In genomic region chr8:121085561-121085960, GRCm38 (mm10) we compare ENCODE assay signal across 14 mouse cellular contexts. TPM values are rescaled to one million over a fixed set of nuclear protein-coding genes. Genes with fewer than 3 reads are reported as not detected.
A peak's percentile ranks its signal among the peaks of the same experiment; 100 is the strongest.
DNase-seq lines count a peak whose midpoint lies in the region; ATAC-seq and TF ChIP-seq lines count a peak whose summit lies in the region.
"Had no signal": no experiment of that assay in that cellular context is flagged by ENCODE, and none has a peak within 500 bp of the region (broad histone marks: within the 10 kb centered on the region; RNA-seq: fewer than 3 reads in every experiment).

No protein-coding gene starts in this region.

- H3K4me3 ChIP-seq in heart, embryonic 15.5 days = peak overlapping the region; percentile 69; the same call in 1 of the 2 replicates
- H3K4me3 ChIP-seq in midbrain, embryonic 11.5 days (ENCODE audit: low read depth, low read length) = no peak overlapping the region
- H3K4me3 ChIP-seq in midbrain, postnatal 0 days (ENCODE audit: low read depth, low read length) = no peak overlapping the region
- H3K4me3 ChIP-seq in liver, embryonic 12.5 days = peak overlapping the region; percentile 43
- peak overlapping the region; percentile 69 for H3K4me3 ChIP-seq in stomach, postnatal 0 days (ENCODE audit: low read depth, low read length)
- H3K4me3 ChIP-seq in layer of hippocampus, adult 2 months = no peak overlapping the region; the same call in 1 of the 2 replicates

- no peak for TF ChIP-seq EP300 in stomach, postnatal 0 days (optimal IDR thresholded peaks at IDR 0.05)

- no peaks in the 10 kb centered on the region for H3K9me3 ChIP-seq in heart, embryonic 15.5 days (replicated peaks)
- H3K9me3 ChIP-seq in midbrain, embryonic 11.5 days (ENCODE audit: control insufficient read depth, low read length) = no peaks in the 10 kb centered on the region
- no peaks in the 10 kb centered on the region for H3K9me3 ChIP-seq in midbrain, postnatal 0 days (ENCODE audit: low read length)
- no peaks in the 10 kb centered on the region for H3K9me3 ChIP-seq in liver, embryonic 12.5 days (replicated peaks)
- no peaks in the 10 kb centered on the region for H3K9me3 ChIP-seq in stomach, postnatal 0 days (ENCODE audit: control insufficient read depth, low read length)
- H3K9me3 ChIP-seq: kidney, embryonic 15.5 days had no signal

- intact Hi-C loops in heart, postnatal 25 days (cut with DNase I) = no loop called here
- intact Hi-C loops in left cerebral cortex, postnatal 14 days (cut with DNase I) = no loop called here

- no peak overlapping the region for H3K9ac ChIP-seq in heart, embryonic 15.5 days
- no peak overlapping the region for H3K9ac ChIP-seq in midbrain, embryonic 11.5 days (ENCODE audit: low read length)
- H3K9ac ChIP-seq in midbrain, postnatal 0 days (replicated peaks; ENCODE audit: low read length, poor library complexity, severe bottlenecking) = no peak overlapping the region
- peak overlapping the region; percentile 62 for H3K9ac ChIP-seq in liver, embryonic 12.5 days
- H3K9ac ChIP-seq in stomach, postnatal 0 days (ENCODE audit: low read length) = peak overlapping the region; percentile 89
- H3K9ac ChIP-seq: kidney, embryonic 15.5 days had no signal

- H3K36me3 ChIP-seq in heart, embryonic 15.5 days = no peaks in the 10 kb centered on the region
- H3K36me3 ChIP-seq in midbrain, embryonic 11.5 days (ENCODE audit: control insufficient read depth, insufficient read depth, low read length) = no peaks in the 10 kb centered on the region
- no peaks in the 10 kb centered on the region for H3K36me3 ChIP-seq in midbrain, postnatal 0 days (ENCODE audit: insufficient read depth, low read length)
- H3K36me3 ChIP-seq in liver, embryonic 12.5 days = no peaks in the 10 kb centered on the region
- H3K36me3 ChIP-seq in stomach, postnatal 0 days (ENCODE audit: control insufficient read depth, insufficient read depth, low read length) = peaks cover 4% of the 10 kb centered on the region; the same call in 1 of the 2 replicates
- H3K36me3 ChIP-seq: kidney, embryonic 15.5 days had no signal

- H3K4me1 ChIP-seq in heart, embryonic 15.5 days (replicated peaks) = peaks cover 33% of the 10 kb centered on the region
- peaks cover 23% of the 10 kb centered on the region for H3K4me1 ChIP-seq in midbrain, embryonic 11.5 days (ENCODE audit: control insufficient read depth, insufficient read depth, low read length)
- no peaks in the 10 kb centered on the region for H3K4me1 ChIP-seq in midbrain, postnatal 0 days (ENCODE audit: insufficient read depth, low read length)
- no peaks in the 10 kb centered on the region for H3K4me1 ChIP-seq in liver, embryonic 12.5 days
- H3K4me1 ChIP-seq in stomach, postnatal 0 days (replicated peaks; ENCODE audit: control insufficient read depth, insufficient read depth) = no peaks in the 10 kb centered on the region

- WGBS in heart, embryonic 15.5 days = 79% methylated on average over 3 of the region's 3 CpGs
- 16% methylated on average over 3 of the region's 3 CpGs for WGBS in midbrain, embryonic 11.5 days
- WGBS in midbrain, postnatal 0 days = 42% methylated on average over 3 of the region's 3 CpGs
- WGBS in liver, embryonic 12.5 days (ENCODE audit: insufficient replicate concordance) = 44% methylated on average over 3 of the region's 3 CpGs
- WGBS in stomach, postnatal 0 days = 47% methylated on average over 3 of the region's 3 CpGs

- no peak for DNase-seq in heart, postnatal 25 days (ENCODE audit: low spot score)
- peak; percentile 94 for DNase-seq in midbrain, embryonic 11.5 days (ENCODE audit: low spot score, missing footprints)
- no peak for DNase-seq in midbrain, postnatal 0 days (ENCODE audit: low spot score)
- DNase-seq in stomach, postnatal 0 days (ENCODE audit: low spot score) = no peak
- DNase-seq in layer of hippocampus, adult 2 months (ENCODE audit: low spot score in 2 of 2) = no peak
- no peak for DNase-seq in left cerebral cortex, postnatal 14 days (ENCODE audit: low spot score in 2 of 2)
- DNase-seq: B cell, adult 2 months had no signal

- TF ChIP-seq CTCF in midbrain, postnatal 0 days (IDR thresholded peaks at IDR 0.05) = no peak
- TF ChIP-seq CTCF in stomach, postnatal 0 days (IDR thresholded peaks at IDR 0.05; ENCODE audit: low read depth) = no peak
- no peak for TF ChIP-seq CTCF in layer of hippocampus, adult 2 months (conservative IDR thresholded peaks at IDR 0.05)

- ATAC-seq in heart, embryonic 15.5 days (replicated peaks; ENCODE audit: insufficient number of reproducible peaks, insufficient read depth, low FRiP score, low read depth) = no peak
- ATAC-seq in midbrain, embryonic 11.5 days (ENCODE audit: low FRiP score) = no peak
- no peak for ATAC-seq in midbrain, postnatal 0 days (ENCODE audit: low FRiP score)
- no peak for ATAC-seq in liver, embryonic 12.5 days
- ATAC-seq in stomach, postnatal 0 days (ENCODE audit: low FRiP score, low TSS enrichment) = no peak

- H3K27me3 ChIP-seq in heart, embryonic 15.5 days = peaks cover 100% of the 10 kb centered on the region
- H3K27me3 ChIP-seq in midbrain, embryonic 11.5 days (ENCODE audit: control insufficient read depth, insufficient read depth, low read length) = peaks cover 99% of the 10 kb centered on the region
- peaks cover 86% of the 10 kb centered on the region for H3K27me3 ChIP-seq in midbrain, postnatal 0 days (ENCODE audit: insufficient read depth, low read length)
- H3K27me3 ChIP-seq in liver, embryonic 12.5 days (replicated peaks) = peaks cover 100% of the 10 kb centered on the region
- H3K27me3 ChIP-seq in stomach, postnatal 0 days (ENCODE audit: control insufficient read depth, insufficient read depth, low read length) = peaks cover 5% of the 10 kb centered on the region

- H3K27ac ChIP-seq in heart, embryonic 15.5 days = no peak overlapping the region
- H3K27ac ChIP-seq in midbrain, embryonic 11.5 days (ENCODE audit: low read depth, low read length) = no peak overlapping the region
- no peak overlapping the region for H3K27ac ChIP-seq in midbrain, postnatal 0 days (ENCODE audit: low read depth, low read length)
- no peak overlapping the region for H3K27ac ChIP-seq in liver, embryonic 12.5 days
- H3K27ac ChIP-seq in stomach, postnatal 0 days (replicated peaks) = peak overlapping the region; percentile 99
- no peak overlapping the region for H3K27ac ChIP-seq in layer of hippocampus, adult 2 months
- H3K27ac ChIP-seq: kidney, embryonic 15.5 days; left cerebral cortex, adult 2 months had no signal

- H3K4me2 ChIP-seq in heart, embryonic 15.5 days = peak overlapping the region; percentile 1; the same call in 1 of the 2 replicates
- H3K4me2 ChIP-seq in midbrain, embryonic 11.5 days = no peak overlapping the region
- no peak overlapping the region for H3K4me2 ChIP-seq in midbrain, postnatal 0 days (ENCODE audit: low read depth, low read length, poor library complexity, severe bottlenecking)
- peak overlapping the region; percentile 28 for H3K4me2 ChIP-seq in liver, embryonic 12.5 days
- H3K4me2 ChIP-seq in stomach, postnatal 0 days (replicated peaks; ENCODE audit: low read depth) = peak overlapping the region; percentile 71

RNA-seq across cellular contexts. Expression of gene Foxf1, which starts 1.4 kb away (rescaled TPM):
- 3.3 and 9.6 TPM in 2 replicates for polyA plus RNA-seq in heart, embryonic 15.5 days (2015; fragmentation: Nextera tagmentation; extraction: Ambion mirVana)
- under 1 TPM in 1 of 2 experiments, not detected in 1; 0.20 TPM for total RNA-seq in heart, postnatal 25 days (2021)
- 0.17 and 0.20 TPM in 2 replicates for polyA plus RNA-seq in midbrain, embryonic 11.5 days (2014; fragmentation: Nextera tagmentation; extraction: Ambion mirVana)
- total RNA-seq in midbrain, postnatal 0 days (2014; rRNA removed) = 0.71 and 3.5 TPM in 2 replicates
- polyA plus RNA-seq in midbrain, postnatal 0 days (2015; fragmentation: Nextera tagmentation; extraction: Ambion mirVana) = 1.5 and 1.6 TPM in 2 replicates
- polyA plus RNA-seq in liver, embryonic 12.5 days (2016; fragmentation: Nextera tagmentation; extraction: Ambion mirVana) = 14.9 and 16.9 TPM in 2 replicates
- polyA plus RNA-seq in stomach, postnatal 0 days (2015; fragmentation: Nextera tagmentation; extraction: Ambion mirVana) = 59.3 and 64.0 TPM in 2 replicates
- under 1 TPM; 0.49 to 0.71 TPM for total RNA-seq in layer of hippocampus, adult 2 months (2021)
- 1 to 10 TPM; 1.0 to 1.4 TPM for total RNA-seq in left cerebral cortex, postnatal 14 days (2021)
- total RNA-seq: megakaryocyte progenitor cell, adult 5-6 weeks; MEL had no signal

RNA-seq across cellular contexts. Expression of gene Mthfsd, which starts 22.6 kb away (rescaled TPM):
- polyA plus RNA-seq in heart, embryonic 15.5 days (2015; fragmentation: Nextera tagmentation; extraction: Ambion mirVana) = 29.7 and 38.2 TPM in 2 replicates
- total RNA-seq in heart, postnatal 25 days (2021) = 10 to 100 TPM; 13.2 to 14.2 TPM
- polyA plus RNA-seq in midbrain, embryonic 11.5 days (2014; fragmentation: Nextera tagmentation; extraction: Ambion mirVana) = 47.4 and 50.4 TPM in 2 replicates
- total RNA-seq in midbrain, postnatal 0 days (2014; rRNA removed) = 53.4 and 67.1 TPM in 2 replicates
- 34.6 and 37.2 TPM in 2 replicates for polyA plus RNA-seq in midbrain, postnatal 0 days (2015; fragmentation: Nextera tagmentation; extraction: Ambion mirVana)
- polyA plus RNA-seq in liver, embryonic 12.5 days (2016; fragmentation: Nextera tagmentation; extraction: Ambion mirVana) = 30.5 and 32.4 TPM in 2 replicates
- 33.0 and 38.1 TPM in 2 replicates for polyA plus RNA-seq in stomach, postnatal 0 days (2015; fragmentation: Nextera tagmentation; extraction: Ambion mirVana)
- total RNA-seq in layer of hippocampus, adult 2 months (2021) = 10 to 100 TPM; 38.8 to 46.1 TPM
- total RNA-seq in left cerebral cortex, postnatal 14 days (2021) = 10 to 100 TPM; 27.0 to 33.4 TPM

RNA-seq across cellular contexts. Expression of gene Foxc2, which starts 30.4 kb away (rescaled TPM):
- polyA plus RNA-seq in heart, embryonic 15.5 days (2015; fragmentation: Nextera tagmentation; extraction: Ambion mirVana) = 6.4 and 8.5 TPM in 2 replicates
- total RNA-seq in heart, postnatal 25 days (2021) = 1 to 10 TPM; 2.0 to 2.2 TPM
- polyA plus RNA-seq in midbrain, embryonic 11.5 days (2014; fragmentation: Nextera tagmentation; extraction: Ambion mirVana) = 7.0 and 7.1 TPM in 2 replicates
- 7.6 and 10.9 TPM in 2 replicates for total RNA-seq in midbrain, postnatal 0 days (2014; rRNA removed)
- 2.6 and 2.8 TPM in 2 replicates for polyA plus RNA-seq in midbrain, postnatal 0 days (2015; fragmentation: Nextera tagmentation; extraction: Ambion mirVana)
- 0.94 and 1.2 TPM in 2 replicates for polyA plus RNA-seq in liver, embryonic 12.5 days (2016; fragmentation: Nextera tagmentation; extraction: Ambion mirVana)
- 0.40 and 0.41 TPM in 2 replicates for polyA plus RNA-seq in stomach, postnatal 0 days (2015; fragmentation: Nextera tagmentation; extraction: Ambion mirVana)
- 1 to 10 TPM; 1.0 to 1.1 TPM for total RNA-seq in layer of hippocampus, adult 2 months (2021)
- total RNA-seq in left cerebral cortex, postnatal 14 days (2021) = 1 to 10 TPM; 2.7 to 3.5 TPM
- total RNA-seq: megakaryocyte progenitor cell, adult 5-6 weeks had no signal

RNA-seq across cellular contexts. Expression of gene Foxl1, which starts 42.2 kb away (rescaled TPM):
- 0.34 and 0.94 TPM in 2 replicates for polyA plus RNA-seq in heart, embryonic 15.5 days (2015; fragmentation: Nextera tagmentation; extraction: Ambion mirVana)
- under 1 TPM in 1 of 2 experiments, not detected in 1; 0.16 TPM for total RNA-seq in heart, postnatal 25 days (2021)
- 0.46 and 0.79 TPM in 2 replicates for polyA plus RNA-seq in midbrain, embryonic 11.5 days (2014; fragmentation: Nextera tagmentation; extraction: Ambion mirVana)
- total RNA-seq in midbrain, postnatal 0 days (2014; rRNA removed) = 0.09 and 0.22 TPM in 2 replicates
- polyA plus RNA-seq in midbrain, postnatal 0 days (2015; fragmentation: Nextera tagmentation; extraction: Ambion mirVana) = 0.12 and 0.20 TPM in 2 replicates
- 0.35 and 0.41 TPM in 2 replicates for polyA plus RNA-seq in liver, embryonic 12.5 days (2016; fragmentation: Nextera tagmentation; extraction: Ambion mirVana)
- polyA plus RNA-seq in stomach, postnatal 0 days (2015; fragmentation: Nextera tagmentation; extraction: Ambion mirVana) = 2.8 and 2.9 TPM in 2 replicates
- under 1 TPM in 1 of 2 experiments, not detected in 1; 0.13 TPM for total RNA-seq in layer of hippocampus, adult 2 months (2021)
- total RNA-seq in left cerebral cortex, postnatal 14 days (2021) = under 1 TPM; 0.13 to 0.15 TPM
- total RNA-seq: megakaryocyte progenitor cell, adult 5-6 weeks had no signal
- polyA plus RNA-seq: testis, adult 2 months had no signal

Comparison
In these comparisons a context has a peak if more than half of its experiments do, and no peak if none do; other contexts are left out.
1. H3K4me2 ChIP-seq: peak in heart, embryonic 15.5 days (single experiment), liver, embryonic 12.5 days (single experiment) and stomach, postnatal 0 days (single experiment); none in midbrain, embryonic 11.5 days (single experiment) and midbrain, postnatal 0 days (single experiment).
2. H3K4me3 ChIP-seq: peak in heart, embryonic 15.5 days (single experiment), liver, embryonic 12.5 days (single experiment) and stomach, postnatal 0 days (single experiment); none in midbrain, embryonic 11.5 days (single experiment), midbrain, postnatal 0 days (single experiment) and layer of hippocampus, adult 2 months (single experiment).
3. H3K9ac ChIP-seq: peak in liver, embryonic 12.5 days (single experiment) and stomach, postnatal 0 days (single experiment); none in heart, embryonic 15.5 days (single experiment), midbrain, embryonic 11.5 days (single experiment) and midbrain, postnatal 0 days (single experiment).